Mouse (Mus musculus): ENCODE data around the gene Hacl1.

The Hacl1 gene

DNA sequence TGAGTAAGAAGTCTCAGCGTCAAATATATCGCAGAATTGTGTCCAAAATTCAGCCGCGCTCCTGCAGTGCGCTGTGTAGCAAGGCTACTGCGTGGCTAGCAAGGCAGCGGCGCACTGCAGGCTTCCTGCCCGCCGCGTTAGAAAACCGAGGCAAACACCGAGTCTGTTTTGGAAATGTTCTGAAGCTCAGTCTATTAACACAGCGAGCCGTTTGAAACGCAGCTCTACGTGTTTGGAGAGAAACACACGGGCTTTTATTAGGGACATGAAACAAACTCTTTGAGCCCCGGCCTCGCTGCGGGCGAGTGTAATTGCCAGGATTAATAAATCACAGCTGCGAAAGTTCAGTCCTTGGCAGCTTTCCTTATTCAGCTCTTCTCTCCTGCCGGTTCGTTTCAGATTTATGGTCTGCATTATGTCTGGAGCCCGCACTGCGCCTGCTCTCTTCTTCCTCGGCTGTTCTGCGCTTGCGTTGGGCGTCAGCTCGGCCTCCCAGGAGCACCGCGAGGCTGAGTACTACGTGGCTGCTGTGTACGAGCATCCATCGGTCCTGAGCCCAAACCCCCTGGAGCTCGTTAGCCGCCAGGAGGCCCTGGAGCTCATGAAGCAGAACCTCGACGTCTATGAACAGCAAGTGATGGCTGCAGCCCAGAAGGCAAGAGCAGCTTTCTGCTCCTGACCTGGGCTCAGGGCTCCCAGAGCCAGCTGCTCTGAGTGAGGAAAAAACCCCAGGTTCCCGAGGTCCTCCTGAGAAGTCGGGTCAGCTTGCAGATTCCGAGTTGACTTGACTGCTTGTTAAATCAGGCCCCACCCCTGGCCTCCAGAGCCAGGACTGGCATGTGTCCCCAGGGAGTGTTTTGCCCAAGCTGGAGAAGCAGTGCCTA is 20.8 kb upstream of the Hacl1 start:
- peak; percentile 87 to 92 for DNase-seq

DNA sequence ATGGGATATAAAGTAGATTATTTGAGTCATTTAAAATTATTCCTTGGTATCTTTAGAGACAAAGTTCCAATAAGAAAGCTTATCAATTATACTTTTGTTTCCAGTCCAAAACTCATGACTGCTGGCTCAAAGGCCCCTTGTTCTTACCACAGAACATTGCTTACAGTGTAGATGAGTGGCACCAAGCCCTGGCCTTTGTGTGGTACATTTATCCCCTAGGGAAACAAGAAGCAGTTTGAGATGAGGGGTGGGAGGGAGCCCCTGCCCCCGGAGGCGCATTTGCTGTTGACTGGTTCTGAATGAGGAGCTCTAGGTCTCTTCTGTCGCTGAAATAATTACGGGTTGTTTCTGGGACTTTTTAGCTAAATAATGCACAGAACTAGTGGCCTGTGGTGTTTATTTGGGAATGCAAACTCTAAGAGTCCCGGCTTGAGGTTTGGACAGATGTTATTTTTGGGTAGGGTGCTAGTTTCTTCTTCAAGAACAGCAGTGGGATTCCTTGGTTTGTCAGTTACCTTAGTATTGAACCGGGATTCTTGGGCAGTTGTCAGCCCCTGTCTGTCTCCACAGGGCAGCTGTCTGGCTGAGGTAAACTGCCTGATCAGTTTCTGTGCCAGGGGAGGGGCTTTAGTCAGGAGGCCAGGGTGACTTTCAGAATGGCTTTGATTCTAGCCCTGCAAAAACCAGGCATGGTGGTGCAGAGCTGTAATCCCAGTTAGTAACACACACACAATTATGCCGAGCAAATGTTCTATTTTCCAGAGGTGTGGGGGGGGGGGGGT is 19.4 kb upstream of the Hacl1 start:
- DNase-seq, result peak in 1 of 2 experiments; percentile 16

DNA sequence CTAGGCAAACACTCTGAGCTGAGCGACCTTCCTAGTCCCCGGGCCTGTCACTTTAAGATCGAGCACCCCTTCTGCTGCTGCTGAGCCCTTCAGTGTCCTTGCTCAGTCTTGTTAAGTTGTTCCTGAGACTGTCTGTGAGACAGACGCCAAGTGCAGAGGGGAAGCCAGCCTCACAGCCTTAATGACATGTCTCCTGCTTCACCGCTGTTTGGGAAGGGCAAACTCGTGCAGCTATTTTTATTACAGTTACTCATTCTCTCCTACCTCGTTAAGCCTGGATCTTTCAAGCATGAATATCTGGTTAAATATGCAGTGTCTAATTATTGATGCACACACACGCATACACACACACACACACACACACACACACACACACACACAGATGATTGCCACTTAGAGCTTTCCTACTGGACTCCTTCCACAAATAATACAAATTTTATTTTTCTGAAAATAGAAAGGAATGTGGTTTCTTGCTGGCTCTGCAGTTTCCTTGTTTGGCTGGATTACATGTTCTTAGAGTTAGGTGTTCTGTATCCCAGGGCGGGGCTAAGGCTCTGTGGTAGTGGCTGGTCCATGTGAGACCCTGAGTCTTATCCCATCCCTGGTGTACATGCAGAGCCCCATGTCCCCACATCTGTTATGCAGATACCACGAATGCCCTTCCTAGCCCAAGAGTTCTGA is 18.6 kb upstream of the Hacl1 start:
- peak; percentile 50 to 70 for DNase-seq

DNA sequence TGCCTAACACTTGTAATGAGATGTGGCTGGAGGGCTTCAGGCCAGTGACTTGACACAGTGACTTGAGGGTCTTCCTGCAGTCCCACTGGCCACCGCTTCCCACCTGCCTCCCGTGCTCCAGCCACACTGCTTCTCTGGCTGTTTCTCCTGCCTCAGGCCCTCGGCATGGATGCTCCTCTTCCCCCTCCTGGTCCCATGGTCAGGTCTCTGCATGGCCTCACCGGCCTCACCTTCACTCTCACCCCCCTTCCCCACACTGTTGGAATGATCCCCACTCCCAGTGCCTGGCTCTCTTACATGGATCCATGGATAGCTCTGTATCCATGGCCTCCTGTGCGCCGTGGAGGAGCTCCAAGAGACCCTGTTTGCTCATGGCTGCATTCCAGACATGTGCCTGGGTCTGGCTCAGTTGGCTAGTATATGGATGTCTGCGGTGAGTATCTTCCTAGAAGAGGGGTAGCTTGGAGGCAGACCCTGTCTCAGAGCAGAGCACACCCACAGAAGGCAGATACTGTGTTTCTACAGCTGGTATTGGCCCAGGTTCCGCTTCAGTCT is 17.1 kb upstream of the Hacl1 start:
- DNase-seq, result no peak

DNA sequence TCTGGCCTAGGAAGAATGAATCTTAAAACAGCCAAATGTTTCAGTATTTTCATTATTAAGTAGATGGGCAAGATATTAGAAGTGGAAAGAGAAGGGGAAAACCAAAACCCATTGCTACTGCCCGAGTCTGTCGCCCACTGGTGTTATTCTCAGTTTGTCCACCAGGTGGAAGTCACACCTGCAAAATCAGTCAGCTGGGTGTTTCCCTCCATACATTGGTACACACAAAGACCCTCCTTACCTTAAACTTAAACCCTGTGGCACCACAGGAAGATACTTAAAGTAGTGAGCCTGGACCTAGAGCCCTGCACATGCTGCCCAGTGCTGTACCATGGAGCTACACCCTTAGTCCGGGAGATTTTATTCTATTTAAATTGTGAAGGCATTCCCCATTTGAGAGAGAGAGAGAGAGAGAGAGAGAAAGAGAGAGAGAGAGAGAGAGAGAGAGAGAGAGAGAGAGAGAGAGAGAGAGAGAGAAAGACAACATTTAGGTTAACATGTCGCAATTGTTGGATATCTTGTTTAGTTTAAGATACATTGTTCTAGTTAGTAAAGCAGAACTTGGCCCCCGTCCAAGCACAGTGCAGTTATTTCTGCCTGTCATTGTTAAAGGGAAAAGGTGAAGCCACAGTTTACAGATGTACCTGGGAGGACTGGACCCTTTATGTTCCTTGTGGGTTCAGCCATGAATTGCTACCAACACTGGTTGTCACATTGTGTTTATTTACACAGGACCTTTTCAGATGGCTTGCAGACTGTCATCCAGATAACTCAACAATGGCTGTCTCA is 16.0 kb upstream of the Hacl1 start:
- peak; percentile 79 to 82 for DNase-seq

DNA sequence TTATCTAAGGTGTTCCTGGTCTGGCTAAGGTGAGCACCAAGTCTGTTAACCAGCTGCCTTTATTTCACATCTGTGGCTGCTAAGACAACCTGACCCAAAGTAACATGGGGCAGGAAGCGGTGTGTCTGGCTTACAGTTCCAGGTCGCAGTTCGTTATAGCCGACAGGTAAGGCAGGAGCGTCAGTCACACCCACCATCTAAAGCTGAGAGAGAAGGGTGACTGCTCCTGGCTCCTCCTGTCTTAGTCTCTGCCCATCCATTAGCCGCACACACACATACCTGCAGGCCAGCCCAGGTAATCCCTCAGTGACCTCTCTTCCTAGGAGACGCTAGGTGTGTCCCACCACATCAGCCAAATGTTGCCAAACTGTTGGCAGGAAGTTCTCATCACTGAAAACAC is 15.3 kb upstream of the Hacl1 start:
- no peak for DNase-seq

DNA sequence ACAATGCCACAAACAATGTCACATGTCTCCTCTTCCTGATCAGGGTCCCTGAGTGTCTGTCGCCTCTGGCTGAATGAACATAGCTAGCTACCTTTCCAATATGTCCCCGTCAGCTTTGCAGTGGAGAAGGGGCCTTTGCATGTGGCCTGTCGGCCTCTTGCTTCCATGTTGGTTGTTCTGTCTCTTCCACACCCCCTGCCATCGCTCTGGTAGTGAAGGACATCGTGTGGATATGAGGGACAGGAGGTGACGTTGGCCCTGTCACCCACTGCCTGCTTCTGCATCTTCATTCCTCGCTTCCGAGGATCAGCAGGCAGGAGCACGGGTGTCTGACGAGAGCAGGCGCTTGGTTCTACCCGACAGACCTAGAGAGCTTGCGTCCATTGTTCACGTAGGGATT is 14.3 kb upstream of the Hacl1 start:
- DNase-seq, result no peak

DNA sequence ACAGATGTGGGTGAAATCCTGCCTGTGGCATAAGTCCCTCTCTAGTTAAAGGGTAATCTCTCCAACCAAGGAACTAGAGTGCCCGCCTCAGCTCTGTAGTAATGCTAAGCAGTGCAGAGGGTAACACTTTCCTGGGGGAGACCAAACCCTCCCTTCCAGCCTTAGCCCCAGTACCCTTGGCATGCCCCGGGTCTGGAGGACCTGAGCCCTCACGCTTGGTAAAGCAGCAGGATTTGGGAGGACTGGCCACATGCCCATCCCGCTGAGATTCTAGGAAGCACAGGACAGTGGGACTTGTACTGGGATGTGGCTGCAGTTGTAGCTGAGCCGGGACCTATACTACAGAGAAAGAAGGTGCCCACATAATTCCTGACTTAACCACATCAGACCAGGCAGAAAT is 13.7 kb upstream of the Hacl1 start:
- DNase-seq, result peak in 1 of 2 experiments; percentile 43

DNA sequence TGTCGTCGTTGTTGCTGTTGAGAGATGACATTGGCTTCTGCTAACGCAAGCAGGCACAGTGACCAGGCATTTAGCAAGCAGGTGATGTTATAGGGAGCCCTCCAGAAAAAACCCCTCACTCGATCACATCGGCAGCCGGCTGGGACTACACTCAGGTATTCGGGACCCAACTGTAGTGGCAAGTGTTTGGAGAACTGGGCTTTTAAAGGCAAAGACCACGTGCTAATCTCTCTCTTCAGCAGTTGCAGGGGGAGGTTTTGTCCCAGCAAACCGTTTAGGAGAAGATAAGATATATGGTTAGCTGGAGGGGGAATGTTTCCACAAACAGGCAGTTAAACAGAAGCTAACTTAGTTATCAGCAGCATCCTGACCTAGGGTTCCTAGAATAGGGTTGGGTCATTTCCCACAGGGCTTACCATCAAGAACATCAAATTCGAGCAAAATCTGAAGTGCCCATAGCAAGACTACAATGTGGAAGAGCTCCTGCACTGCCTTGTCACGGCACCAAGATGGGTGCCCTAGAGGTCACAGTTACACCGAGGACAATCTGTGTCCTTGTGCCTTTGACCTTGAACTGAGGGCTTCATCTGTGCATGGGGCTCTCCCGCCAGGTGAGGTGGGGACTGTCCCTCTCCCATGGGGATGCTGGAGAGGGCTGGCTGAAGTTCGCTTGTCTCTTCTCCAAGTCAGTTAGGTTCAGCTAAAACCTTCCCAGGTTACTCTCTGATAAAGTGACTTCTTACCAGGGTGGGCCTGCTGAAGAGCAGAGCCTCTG is 12.2 kb upstream of the Hacl1 start:
- DNase-seq, result no peak

DNA sequence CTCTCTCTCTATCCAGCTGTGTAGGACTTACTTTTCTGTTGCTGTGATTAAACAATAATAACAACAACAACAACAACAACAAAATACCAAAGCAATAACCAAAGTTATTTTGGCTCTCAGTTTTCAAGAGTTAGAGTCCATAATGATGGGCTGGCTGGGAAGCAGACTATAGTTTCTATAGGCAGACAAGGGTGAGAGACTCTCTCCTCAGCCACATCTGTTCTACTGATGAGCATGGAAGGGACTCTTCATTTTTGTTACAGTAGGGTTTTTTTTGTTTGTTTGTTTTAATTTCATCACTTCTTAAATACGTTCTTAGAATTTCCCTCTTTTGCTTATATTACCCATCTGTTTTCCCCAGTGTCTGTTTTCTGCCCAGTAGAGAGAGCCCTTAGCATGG is 11.5 kb upstream of the Hacl1 start:
- DNase-seq, result no peak

DNA sequence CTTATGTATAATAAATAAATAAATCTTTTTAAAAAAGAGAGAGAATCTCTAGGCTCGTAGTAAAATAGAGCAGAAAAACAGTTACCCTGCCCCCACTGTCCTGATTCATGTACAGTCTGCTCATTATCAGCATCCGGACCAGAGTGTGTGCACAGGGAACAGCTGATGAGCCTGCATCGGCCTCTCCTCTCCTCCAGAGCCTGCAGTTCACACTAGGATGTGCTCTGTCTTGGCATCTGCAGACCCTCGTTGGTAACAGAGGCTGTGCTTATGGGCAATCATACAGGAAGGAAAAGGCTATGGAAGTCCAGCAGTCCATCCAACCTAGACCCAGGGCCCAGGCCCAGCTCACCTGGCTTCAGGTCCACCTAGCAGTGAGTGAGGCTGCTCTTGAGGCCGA is 11.0 kb upstream of the Hacl1 start:
- DNase-seq, result no peak

DNA sequence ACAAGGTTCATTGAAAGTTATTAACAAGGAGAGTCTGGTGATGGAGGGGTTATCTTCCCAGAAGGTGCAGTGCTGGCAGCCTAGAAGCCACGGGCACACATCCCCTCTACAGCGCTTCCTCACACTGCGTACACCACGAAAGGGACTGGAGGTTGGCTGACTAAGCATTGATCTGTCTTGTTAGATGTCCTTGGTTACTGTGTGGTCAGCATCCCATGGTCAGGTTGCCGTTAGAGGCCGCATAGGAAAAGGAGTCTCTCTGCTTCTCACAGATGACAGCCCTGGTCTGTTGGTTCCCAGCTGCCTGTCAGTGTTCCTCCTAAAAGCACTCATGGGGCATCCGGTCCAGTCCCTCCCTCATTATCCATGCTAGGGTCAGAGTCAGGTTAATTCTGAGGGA is 10.1 kb upstream of the Hacl1 start:
- no peak for DNase-seq

DNA sequence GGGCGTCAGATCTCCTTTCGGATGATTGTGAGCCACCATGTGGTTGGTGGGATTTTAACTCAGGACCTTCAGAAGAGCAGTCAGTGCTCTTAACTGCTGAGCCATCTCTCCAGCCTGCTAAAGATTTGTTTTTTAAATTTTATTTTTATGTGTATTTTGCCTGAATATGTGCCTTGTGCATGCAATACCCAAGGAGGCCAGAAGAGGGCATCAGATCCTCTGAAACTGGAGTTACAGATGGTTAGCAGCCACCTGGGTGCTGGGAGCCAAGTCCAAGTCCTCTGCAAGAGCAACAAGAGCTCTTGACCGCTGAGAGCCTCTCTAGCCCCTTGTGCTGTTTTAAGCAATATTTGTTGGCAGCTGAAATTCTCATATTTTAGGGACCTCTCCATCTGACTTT is 9.3 kb upstream of the Hacl1 start:
- DNase-seq, result no peak

DNA sequence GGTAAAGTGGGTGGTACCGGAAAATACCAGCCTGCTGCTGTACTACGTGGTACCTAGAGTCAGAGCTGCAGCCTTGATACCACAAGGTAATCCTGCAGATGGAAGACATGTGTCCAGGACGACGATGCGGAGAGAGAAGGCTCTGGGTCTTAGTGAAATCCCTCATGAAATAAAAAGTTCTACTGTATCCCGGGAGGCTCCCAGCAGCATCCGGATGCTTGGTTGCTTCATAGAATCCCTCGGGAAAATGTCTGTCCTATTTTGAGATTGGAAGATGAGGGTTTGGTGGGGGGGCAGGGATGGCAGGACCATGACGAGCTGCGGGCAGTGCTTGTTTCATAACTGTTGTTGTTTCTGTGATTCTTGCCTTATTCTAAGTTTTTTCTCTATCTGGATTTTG is 6.9 kb upstream of the Hacl1 start:
- DNase-seq, result no peak

DNA sequence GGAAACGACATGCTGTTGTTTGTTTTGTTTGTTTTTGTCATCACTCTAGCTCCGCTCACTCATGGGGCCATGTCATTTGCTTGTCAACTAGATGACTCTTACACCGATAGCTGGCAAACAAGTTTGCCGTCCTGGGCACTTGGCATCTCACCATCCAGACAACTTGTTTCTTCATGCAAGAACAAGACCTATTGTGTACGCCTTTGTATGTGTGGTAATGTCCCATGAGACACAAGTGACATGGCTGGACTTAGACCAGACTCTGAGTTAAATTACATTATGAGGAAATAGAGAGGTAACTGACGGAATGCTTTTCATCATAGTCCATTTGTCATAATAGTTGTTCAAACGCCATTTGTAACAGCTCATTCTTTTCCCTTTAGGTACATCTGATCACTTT is 4.8 kb upstream of the Hacl1 start:
- DNase-seq, result no peak

DNA sequence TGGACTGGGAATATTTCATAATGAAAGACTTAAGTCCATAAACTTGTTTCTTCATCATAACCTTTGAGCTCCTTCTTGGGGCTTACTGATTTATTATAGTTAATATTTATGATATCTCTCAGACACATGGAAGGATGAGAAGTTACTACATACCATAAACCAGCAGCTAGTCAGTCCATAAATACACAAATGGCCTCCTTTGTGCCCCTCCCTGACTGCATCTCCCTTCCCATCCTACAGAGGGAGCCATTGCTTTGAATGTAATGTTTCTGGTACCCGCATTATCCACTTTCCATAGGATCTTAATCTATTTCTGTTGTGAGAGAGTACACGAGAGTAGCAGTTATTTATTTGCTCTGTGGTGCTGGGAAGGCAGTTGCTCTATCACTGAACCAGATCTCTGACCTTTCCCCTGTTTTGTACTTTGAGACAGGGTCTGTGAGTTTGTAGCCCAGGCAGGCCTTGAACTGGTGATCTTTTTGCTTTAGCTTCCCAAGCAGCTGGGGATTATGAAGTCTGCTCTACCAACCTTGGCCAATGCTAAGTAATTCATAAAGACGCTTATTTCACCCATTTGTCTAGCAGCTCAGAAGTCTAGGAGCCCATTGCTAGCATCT is 4.0 kb upstream of the Hacl1 start:
- peak in 1 of 2 experiments; percentile 46 for DNase-seq

DNA sequence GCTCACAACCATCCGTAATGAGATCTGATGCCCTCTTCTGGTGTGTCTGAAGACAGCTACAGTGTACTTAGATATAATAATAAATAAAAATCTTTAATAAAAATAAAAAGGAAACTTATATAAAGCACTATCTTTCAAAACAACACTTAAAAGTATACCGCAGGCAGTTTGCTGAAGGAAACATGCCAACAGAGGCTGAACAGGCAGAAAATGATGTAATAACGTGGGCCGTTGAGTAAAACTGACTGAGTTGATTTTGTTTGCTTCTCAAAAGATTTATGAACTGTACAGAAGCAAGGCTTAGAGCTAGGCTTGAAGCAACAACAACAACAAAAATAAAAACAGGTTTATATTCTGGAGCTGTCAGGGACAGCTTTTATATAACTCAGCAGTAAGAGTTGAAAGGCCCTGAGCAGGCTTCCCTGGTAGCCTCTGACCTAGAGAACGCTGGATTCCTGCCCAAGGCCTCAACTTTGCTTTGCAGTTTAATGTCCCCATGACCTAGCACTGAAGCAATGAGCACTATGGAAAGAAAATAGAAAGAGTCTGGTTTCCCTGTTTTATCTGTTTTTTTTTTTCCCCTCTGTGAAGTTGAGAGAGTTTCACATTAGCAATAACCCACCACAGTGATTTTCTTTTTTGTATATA is 3.2 kb upstream of the Hacl1 start:
- peak in 1 of 2 experiments; percentile 51 for DNase-seq

DNA sequence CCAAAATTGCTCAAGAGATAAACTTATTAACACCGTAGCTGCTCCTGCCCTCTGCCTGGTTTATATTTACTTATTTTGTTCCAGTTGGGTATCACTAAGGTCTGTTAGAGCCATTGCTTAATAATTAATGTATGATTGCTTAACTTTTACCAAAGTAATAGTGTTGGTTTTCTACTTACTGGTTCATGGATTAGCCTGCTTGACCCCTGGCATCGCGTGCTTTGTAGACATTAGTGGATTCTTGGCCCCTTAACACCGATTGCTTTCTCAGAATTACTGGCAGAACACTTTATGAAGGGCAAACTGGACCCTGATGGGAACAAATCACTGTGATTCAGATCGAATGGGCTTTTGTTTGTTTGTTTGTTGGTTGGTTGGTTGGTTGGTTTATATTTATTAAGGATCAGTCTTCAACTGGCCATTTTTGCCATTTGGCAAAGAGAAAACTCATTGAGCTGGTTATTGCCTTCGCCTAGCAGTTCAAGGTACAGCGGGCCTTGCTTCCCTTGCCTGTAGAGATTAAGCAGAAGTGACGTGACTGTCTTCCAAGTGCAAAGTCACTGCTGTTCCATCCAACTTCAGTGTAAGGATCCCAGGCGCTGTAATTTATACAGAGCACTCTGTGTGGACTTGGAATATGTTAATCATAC is 545 bp upstream of the Hacl1 start:
- peak; percentile 39 to 61 for DNase-seq

DNA sequence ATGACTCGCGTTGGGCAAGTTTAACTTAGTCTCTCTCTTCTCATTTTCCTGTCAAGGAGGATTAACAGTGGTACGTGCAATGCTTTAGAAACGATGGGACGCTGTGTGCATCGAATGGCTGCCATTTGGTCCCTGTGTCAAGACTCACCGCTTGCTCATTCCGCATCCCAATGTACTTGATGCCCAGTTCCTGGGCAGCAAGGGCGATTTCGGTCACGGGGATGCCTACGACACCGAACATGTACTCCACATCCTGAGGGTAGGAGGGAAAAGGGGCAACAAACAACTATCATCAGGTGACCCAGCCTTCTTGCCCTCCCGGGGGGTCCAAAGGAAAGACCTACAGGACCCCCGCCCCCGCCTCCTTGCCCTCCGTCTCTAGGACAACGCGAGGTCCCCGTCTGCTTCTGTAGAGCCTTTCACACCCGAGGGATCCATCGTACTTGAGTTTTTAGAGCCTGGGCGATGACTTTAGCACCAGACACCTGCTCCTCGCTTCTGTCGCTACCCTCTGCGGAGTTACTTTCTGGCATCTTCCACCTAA is 668 bp downstream of the Hacl1 start, which contains the start of gene Gm49387:
Gene Gm49387 (minus strand): TSS at position 533 of the 544 bp plus-strand sequence.
- DNase-seq, result peak in 1 of 2 experiments; percentile 28

DNA sequence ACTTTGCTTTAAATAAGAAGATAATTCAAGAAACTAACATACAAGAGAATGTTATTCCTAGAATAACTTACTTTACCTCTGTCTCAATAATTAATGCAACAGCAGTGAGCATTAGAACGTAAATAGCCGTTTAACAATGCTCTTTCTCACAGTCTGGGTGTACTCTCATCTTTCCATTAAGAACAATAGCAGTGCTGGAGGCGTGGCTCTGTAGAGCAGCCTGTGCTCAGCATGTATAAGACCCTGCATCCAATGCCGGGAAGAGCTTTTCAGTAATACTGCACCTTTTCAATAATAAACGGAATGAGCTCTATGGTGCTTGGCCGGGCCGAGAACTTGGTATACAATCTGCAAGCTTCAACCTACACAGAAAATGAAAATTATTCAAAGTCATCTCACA is 10.4 kb downstream of the Hacl1 start:
- no peak for DNase-seq

All from kidney, postnatal 4 days (tissue).